Comparison of ENCODE assay signal across 25 mouse cellular contexts in the genomic region with DNA sequence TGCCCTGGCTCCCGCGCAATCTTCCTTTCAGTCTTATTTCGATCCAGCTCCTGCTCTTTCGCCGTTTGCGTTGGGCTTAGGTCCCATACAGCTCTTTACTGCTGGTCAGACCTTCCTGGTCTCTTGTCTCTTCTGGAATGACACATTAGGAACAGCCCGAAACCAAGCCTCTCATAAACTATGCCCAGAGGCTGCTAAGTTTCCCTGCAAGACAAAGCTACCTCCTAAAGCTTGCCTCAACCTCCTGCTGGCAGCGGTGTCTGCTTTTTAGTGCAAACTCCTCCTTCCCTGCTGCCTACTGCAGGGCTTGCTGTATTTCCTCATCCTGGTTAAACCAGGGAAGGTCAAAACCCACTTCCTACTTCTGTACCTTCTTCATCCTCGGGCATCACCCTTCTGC. TPM values are rescaled to one million over a fixed set of nuclear protein-coding genes. Genes with fewer than 3 reads are reported as not detected.
"Had no signal": no experiment of that assay in that cellular context is flagged by ENCODE, and none has a peak within 500 bp of the region (broad histone marks: within the 10 kb centered on the region; RNA-seq: fewer than 3 reads in every experiment).

No protein-coding gene starts in this region.

- H3K4me2 ChIP-seq: liver, embryonic 15.5 days; lung, embryonic 15.5 days; midbrain, embryonic 11.5 days; midbrain, embryonic 13.5 days; midbrain, embryonic 15.5 days; neural tube, embryonic 12.5 days had no signal

- H3K27me3 ChIP-seq: liver, embryonic 15.5 days; lung, embryonic 15.5 days; megakaryocyte, embryonic 14.5 days; midbrain, embryonic 13.5 days; midbrain, embryonic 15.5 days; neural tube, embryonic 12.5 days had no signal

- H3K9me3 ChIP-seq: liver, embryonic 15.5 days; lung, embryonic 15.5 days; megakaryocyte, embryonic 14.5 days; midbrain, embryonic 13.5 days; midbrain, embryonic 15.5 days; neural tube, embryonic 12.5 days had no signal

- DNase-seq: liver, postnatal 0 days; lung, adult 2 months; lung, postnatal 14 days; lung, postnatal 36 days; retina, postnatal 1 day; right cerebral cortex, adult 18-20 months; right cerebral cortex, postnatal 25 days; right cerebral cortex, postnatal 4 days; spleen, adult 18-20 months; thymus, adult 2 months; thymus, postnatal 25 days; thymus, postnatal 4 days had no signal

- H3K36me3 ChIP-seq: liver, embryonic 15.5 days; lung, embryonic 15.5 days; midbrain, embryonic 13.5 days; midbrain, embryonic 15.5 days; neural tube, embryonic 12.5 days had no signal

- ATAC-seq: liver, postnatal 0 days; lung, postnatal 0 days; midbrain, embryonic 13.5 days; midbrain, embryonic 15.5 days had no signal

- H3K27ac ChIP-seq: liver, embryonic 15.5 days; lung, embryonic 15.5 days; macrophage; midbrain, embryonic 13.5 days; midbrain, embryonic 15.5 days; neural tube, embryonic 12.5 days had no signal

- H3K4me3 ChIP-seq: liver, embryonic 15.5 days; lung, embryonic 15.5 days; megakaryocyte, embryonic 14.5 days; midbrain, embryonic 13.5 days; midbrain, embryonic 15.5 days; neural tube, embryonic 12.5 days had no signal

- H3K9ac ChIP-seq: liver, embryonic 15.5 days; liver, postnatal 0 days; lung, embryonic 15.5 days; midbrain, embryonic 13.5 days; midbrain, embryonic 15.5 days; neural tube, embryonic 12.5 days had no signal

RNA-seq across cellular contexts. Expression of gene Spink2, which starts 38.8 kb away (rescaled TPM):
- total RNA-seq: midbrain, postnatal 0 days; monocyte, adult 5-6 weeks; neutrophil, adult 5-6 weeks had no signal
- polyA plus RNA-seq: liver, postnatal 0 days; macrophage; small intestine, adult 2 months had no signal
